Mouse (Mus musculus) forebrain, embryonic 15.5 days (tissue): ENCODE results near the gene Lrrc8b. TPM values are rescaled to one million over a fixed set of nuclear protein-coding genes. Genes with fewer than 3 reads are reported as not detected.

Source experiments
- ATAC-seq: fragments of 200-750 bp; cut with Nextera tagmentation; replicated peaks from 2 replicates; pipeline ENCODE4 v1.8.0; 2017; ENCODE audit warnings: mild to moderate bottlenecking, moderate TSS enrichment, moderate library complexity
- H3K27ac ChIP-seq: fragments of 300-500 bp; sonication (generic); replicated peaks from 2 replicates; pipeline ENCODE4 v1.5.1; 2015; ENCODE audit warnings: mild to moderate bottlenecking, inconsistent platforms
- H3K27me3 ChIP-seq: fragments of 300-500 bp; sonication (generic); 2 replicates; pipeline ENCODE4 v1.6.1; 2015; ENCODE audit warnings: inconsistent platforms
- H3K36me3 ChIP-seq: fragments of 300-500 bp; sonication (generic); 2 replicates; pipeline ENCODE4 v1.6.1; 2015; ENCODE audit warnings: mild to moderate bottlenecking, inconsistent platforms
- H3K4me1 ChIP-seq: fragments of 300-500 bp; sonication (generic); 2 replicates; pipeline ENCODE4 v1.6.1; 2015; ENCODE audit warnings: inconsistent platforms
- H3K4me2 ChIP-seq: fragments of 300-500 bp; sonication (generic); replicated peaks from 2 replicates; pipeline ENCODE4 v1.6.1; 2015; ENCODE audit warnings: mild to moderate bottlenecking, inconsistent platforms
- H3K4me3 ChIP-seq: fragments of 300-500 bp; sonication (generic); 2 replicates; pipeline ENCODE4 v1.5.1; 2015; ENCODE audit warnings: mild to moderate bottlenecking, inconsistent platforms
- H3K9ac ChIP-seq: fragments of 300-500 bp; sonication (generic); replicated peaks from 2 replicates; pipeline ENCODE4 v1.6.1; 2015; ENCODE audit warnings: mild to moderate bottlenecking, inconsistent platforms
- H3K9me3 ChIP-seq: fragments of 300-500 bp; sonication (generic); 2 replicates; pipeline ENCODE4 v1.6.1; 2016; ENCODE audit warnings: inconsistent platforms
- WGBS: fragments of 180-500 bp; shearing (Covaris S2); methylation state at CpG from one replicate; pipeline ENCODE4 v1.1.7; 2015; ENCODE audit warnings: mixed read lengths; 5-methylcytosine and 5-hydroxymethylcytosine counted together
- polyA plus RNA-seq: library from polyadenylated mRNA; unstranded; fragments of >200 nt; fragmentation: Nextera tagmentation; extraction: Ambion mirVana; gene quantifications from 2 replicates; pipeline ENCODE4 v1.2.1, GENCODE M21; 2015

Gene Lrrc8b
- polyA plus RNA-seq, 1 experiment from 2014 or later: 16.0 TPM

DNA sequence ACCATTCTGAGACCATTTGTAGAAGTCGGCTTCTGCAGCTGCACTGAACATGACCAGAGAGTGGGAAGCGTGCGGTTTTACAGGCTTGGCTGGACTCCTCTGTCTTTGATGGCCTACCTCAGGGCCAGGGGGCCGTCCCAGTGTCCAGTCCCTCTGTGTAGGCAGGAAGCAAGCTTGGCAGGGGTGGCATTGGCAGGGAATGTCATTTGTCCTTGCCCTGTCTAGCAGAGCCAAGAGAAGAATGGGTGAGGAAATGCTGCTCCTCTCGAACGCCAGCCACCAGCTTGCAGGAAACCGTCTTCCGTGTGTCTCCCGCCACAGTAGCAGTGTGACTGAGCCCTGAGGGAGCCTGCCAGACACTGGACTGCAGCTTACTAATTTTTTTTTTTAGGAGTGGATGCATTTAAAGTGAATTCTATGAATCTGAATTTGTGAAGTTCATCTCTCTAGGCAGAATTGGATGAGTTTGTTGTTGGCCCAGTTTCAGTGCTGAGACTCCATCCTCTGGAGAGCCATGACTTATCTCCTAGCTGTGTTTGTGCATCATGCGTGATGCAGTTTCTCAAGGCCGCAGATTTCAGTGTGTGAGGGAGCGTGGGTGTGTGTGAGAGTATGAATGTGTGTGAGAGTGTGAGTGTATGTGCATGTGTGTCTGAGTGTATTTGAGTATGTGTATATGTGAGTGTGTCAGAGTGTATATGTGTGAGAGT, 12.8 kb downstream of the Lrrc8b start:
- Histone ChIP-seq H3K27me3 (no peaks in the 10 kb centered on the region), H3K36me3 (peaks cover 8% of the 10 kb centered on the region; the same call in 1 of the 2 replicates), H3K4me2 (no peak overlapping the region), H3K4me3 (no peak overlapping the region), H3K27ac (no peak overlapping the region), H3K4me1 (no peaks in the 10 kb centered on the region), H3K9me3 (peaks cover 4% of the 10 kb centered on the region; the same call in 1 of the 2 replicates), H3K9ac (no peak overlapping the region)
- no peak for ATAC-seq
- 78% methylated on average over 12 of the region's 12 CpGs for WGBS

DNA sequence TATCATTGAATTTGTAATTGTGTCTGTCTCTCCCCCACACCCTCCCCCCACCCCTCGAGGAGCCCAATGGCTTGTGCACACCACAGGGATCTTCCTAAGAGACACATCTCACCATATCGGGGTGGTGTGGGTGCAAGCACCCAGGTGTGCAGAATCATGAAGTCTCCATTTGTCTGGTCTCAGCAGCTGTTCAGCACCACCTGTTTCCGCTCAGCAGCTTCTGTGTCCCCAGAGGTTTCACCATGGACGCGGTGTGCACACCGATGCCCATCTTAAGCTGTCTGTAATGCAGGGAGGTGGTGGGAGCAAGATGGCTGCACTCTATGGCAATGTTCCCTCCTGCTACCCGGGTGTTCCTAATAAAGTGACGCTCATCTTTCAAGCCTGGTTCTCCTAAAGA, 14.6 kb downstream of the Lrrc8b start:
- Histone ChIP-seq H3K36me3 (peaks cover 3% of the 10 kb centered on the region; the same call in 1 of the 2 replicates), H3K4me1 (no peaks in the 10 kb centered on the region), H3K27ac (no peak overlapping the region), H3K9ac (no peak overlapping the region), H3K9me3 (no peaks in the 10 kb centered on the region), H3K4me2 (no peak overlapping the region), H3K27me3 (no peaks in the 10 kb centered on the region), H3K4me3 (no peak overlapping the region)
- ATAC-seq: no peak
- WGBS: 93% methylated on average over 8 of the region's 8 CpGs

DNA sequence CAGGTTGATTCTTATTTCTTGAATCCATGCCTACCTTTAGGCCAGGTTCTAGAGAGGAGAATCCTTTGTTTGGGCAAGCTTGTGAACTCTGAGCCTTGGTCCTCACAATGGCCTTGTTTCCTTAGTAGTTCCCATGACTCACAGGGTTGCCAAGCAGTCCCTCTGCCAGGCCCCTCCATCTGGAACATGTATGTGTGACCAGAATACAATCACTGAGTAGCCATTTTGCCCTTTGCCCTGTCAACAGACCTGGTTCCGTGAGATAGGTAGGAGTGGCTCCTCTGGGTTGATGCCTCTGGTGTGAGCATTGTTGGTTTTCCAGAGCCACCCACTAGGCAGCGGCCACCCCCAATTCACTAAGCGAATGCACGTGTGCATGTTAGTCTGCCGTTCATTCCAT, 24.0 kb downstream of the Lrrc8b start:
- no peaks in the 10 kb centered on the region for H3K27me3 ChIP-seq
- no peak overlapping the region for H3K9ac ChIP-seq
- no peaks in the 10 kb centered on the region for H3K9me3 ChIP-seq
- H3K27ac ChIP-seq: no peak overlapping the region
- no peak for ATAC-seq
- no peak overlapping the region for H3K4me3 ChIP-seq
- H3K36me3 ChIP-seq: no peaks in the 10 kb centered on the region
- WGBS: 86% methylated on average over 5 of the region's 5 CpGs
- H3K4me1 ChIP-seq: no peaks in the 10 kb centered on the region
- no peak overlapping the region for H3K4me2 ChIP-seq

DNA sequence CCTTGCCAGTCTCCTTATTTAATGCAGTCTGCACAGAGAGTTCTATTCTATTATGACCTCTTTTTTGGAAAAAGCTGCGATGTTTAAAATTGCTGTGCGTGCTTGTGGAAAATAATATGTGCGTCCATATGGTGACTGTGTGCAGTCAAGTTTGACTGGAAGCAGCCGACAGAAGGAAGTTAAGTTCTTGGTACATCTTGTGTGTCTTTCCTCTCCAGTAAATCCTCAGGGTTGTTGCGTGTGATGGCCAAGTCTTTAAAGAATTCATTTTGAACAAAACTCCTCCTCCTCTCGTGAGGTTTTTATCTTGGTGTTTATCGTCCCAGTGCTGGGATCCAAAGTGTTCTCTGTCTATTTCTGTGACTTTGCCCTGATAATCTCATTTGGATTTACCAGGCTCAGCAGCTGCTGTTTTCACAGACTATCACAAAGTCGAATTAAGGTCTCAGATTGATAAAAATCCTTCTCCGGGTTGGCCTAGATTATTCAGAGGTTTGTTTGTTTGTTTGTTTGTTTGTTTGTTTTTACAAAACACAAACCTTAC, 25.5 kb downstream of the Lrrc8b start:
- WGBS: 78% methylated on average over 9 of the region's 9 CpGs
- H3K4me3 ChIP-seq: no peak overlapping the region
- H3K9ac ChIP-seq: no peak overlapping the region
- no peaks in the 10 kb centered on the region for H3K9me3 ChIP-seq
- no peak overlapping the region for H3K4me2 ChIP-seq
- H3K36me3 ChIP-seq: no peaks in the 10 kb centered on the region
- no peaks in the 10 kb centered on the region for H3K27me3 ChIP-seq
- ATAC-seq: no peak
- no peaks in the 10 kb centered on the region for H3K4me1 ChIP-seq
- H3K27ac ChIP-seq: no peak overlapping the region

DNA sequence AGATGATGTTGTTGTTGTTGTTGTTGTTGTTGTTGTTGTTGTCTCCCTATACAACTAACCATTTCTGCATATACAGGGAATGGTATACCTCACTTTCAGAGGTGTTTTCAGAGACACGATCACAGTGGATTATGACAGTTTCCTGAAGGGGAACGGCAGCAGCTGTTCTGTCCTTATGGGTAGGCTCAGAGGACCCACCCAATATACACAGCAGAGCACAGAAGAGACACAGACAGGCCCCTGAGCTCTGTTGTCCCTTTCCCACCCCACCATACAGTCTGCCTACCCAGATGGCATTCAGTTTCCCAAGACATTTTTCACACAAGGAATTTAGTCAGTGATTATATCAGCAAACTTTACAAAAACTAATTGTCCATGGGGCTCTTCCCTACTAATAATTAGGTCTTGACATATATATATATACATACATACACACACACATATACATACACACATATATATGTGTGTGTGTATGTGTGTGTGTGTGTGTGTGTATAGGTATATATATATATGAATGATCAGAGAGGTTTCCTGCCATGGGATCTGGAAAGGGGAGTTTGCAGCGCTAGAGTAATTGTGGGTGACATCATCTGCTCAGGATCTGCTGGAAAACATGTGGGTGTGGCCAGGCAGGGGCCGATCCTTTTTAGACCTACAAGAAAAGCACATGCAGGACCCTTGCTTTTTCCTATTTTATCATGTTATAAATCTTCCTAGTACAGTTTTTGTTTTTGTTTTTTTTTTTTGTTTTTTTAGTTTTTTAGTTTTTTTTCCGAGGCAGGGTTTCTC, 26.8 kb downstream of the Lrrc8b start:
- H3K4me2 ChIP-seq: no peak overlapping the region
- H3K27ac ChIP-seq: no peak overlapping the region
- ATAC-seq: no peak
- WGBS: 81% methylated on average over 5 of the region's 5 CpGs
- H3K36me3 ChIP-seq: no peaks in the 10 kb centered on the region
- no peaks in the 10 kb centered on the region for H3K27me3 ChIP-seq
- no peaks in the 10 kb centered on the region for H3K4me1 ChIP-seq
- no peaks in the 10 kb centered on the region for H3K9me3 ChIP-seq
- no peak overlapping the region for H3K4me3 ChIP-seq
- H3K9ac ChIP-seq: no peak overlapping the region

DNA sequence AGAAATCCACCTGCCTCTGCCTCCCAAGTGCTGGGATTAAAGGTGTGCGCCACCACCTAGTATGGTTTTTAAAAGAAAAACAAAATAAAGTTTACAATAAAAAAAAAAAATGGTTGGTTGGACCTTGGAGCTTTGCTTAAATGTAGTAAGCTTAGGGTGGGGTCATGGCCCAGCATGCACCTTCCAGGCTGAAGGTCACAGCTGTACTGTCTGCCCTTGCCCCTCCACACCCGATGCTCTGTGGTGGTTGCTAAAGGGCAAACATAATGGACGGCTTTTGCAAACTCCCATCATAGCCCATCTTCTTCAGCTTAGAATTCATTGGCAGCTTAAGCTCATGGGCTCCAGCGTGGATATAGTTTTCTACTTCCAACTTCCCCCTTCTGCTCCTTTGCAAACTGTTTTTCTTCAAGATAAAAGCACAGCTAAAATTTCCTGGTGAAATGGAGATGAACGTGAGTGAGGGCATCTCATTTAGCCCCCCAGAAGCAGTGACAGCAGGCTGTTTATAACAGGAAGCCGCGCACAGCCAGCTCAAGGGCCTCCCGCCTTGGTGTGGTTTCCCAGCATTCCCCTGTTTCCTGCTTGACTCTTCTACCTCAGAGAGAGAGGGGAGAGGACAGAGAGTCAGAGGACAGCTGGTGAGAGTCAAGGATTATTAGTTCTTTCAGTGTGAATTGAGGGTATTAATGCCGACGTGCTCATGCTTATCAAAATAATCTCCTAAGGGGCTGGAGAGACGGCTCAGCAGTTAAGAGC, 27.7 kb downstream of the Lrrc8b start:
- no peaks in the 10 kb centered on the region for H3K27me3 ChIP-seq
- H3K4me3 ChIP-seq: no peak overlapping the region
- H3K36me3 ChIP-seq: no peaks in the 10 kb centered on the region
- H3K4me1 ChIP-seq: no peaks in the 10 kb centered on the region
- H3K4me2 ChIP-seq: no peak overlapping the region
- H3K9ac ChIP-seq: no peak overlapping the region
- ATAC-seq: no peak
- no peak overlapping the region for H3K27ac ChIP-seq
- H3K9me3 ChIP-seq: no peaks in the 10 kb centered on the region
- 83% methylated on average over 11 of the region's 11 CpGs for WGBS

DNA sequence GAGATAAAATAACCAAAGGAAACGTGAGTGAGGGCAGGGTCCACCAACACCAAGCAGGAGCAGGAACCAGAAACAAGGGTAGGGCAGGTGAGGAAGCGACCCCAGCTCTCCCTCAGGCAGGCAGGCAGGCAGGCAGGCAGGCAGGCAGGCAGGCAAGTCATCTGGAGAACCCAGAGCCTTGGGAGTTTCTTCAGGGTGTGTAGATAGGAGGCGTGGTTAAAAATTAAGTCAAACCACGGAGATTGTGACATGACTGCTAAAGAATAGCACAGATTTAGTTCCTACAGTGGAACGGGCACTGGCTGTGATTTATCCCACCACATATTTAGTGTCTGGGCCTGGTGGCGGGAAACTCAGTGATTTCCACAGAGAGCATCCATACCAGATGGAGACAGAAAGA, 30.1 kb downstream of the Lrrc8b start:
- Histone ChIP-seq H3K4me1 (no peaks in the 10 kb centered on the region), H3K9ac (no peak overlapping the region), H3K27me3 (no peaks in the 10 kb centered on the region), H3K4me2 (no peak overlapping the region), H3K9me3 (no peaks in the 10 kb centered on the region), H3K27ac (no peak overlapping the region), H3K36me3 (no peaks in the 10 kb centered on the region), H3K4me3 (no peak overlapping the region)
- no peak for ATAC-seq
- WGBS: 84% methylated on average over 6 of the region's 6 CpGs

DNA sequence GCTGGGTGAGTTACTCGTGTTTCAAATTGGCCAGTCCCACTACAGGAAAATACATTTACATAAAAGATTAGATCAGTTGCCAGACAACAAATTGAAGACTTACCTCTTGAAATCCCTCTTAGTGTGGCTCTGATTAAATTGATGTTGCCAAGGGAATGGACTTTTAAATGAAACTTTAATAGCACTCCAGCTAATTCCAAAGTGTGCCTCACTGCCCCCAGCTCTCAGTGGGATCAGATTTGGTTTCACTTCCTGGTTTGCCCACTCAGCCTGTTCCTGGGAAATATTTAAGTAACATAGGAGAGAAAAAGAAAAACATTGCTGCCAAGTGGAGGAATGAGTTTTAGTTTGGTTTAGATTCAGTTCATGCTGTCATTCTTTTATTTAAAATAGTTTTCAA, 38.5 kb downstream of the Lrrc8b start:
- ATAC-seq: no peak
- Histone ChIP-seq H3K4me3 (no peak overlapping the region), H3K27ac (no peak overlapping the region), H3K9me3 (no peaks in the 10 kb centered on the region), H3K4me1 (no peaks in the 10 kb centered on the region), H3K4me2 (no peak overlapping the region), H3K27me3 (no peaks in the 10 kb centered on the region), H3K36me3 (no peaks in the 10 kb centered on the region), H3K9ac (no peak overlapping the region)
- WGBS: 15% methylated on average over 1 of the region's 1 CpGs

DNA sequence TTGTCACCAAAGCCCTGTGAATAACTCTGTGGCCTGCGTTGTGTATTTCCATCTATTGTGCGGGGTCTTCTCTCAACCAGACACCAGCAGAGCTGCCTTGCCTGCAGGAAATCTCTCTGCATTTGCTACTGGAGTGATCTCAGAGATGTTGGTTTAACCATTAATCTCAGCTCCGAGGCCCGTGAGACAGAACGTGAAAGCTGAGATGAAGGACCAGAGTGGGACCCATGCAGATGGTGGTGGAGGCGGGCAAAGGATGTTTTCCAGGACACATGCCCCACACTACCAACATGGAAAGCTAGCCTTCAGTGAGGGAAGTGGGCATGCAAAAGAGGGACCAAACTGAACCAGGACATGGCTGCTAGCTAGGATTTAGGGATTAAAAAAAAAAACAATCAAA, 43.5 kb downstream of the Lrrc8b start:
- Histone ChIP-seq H3K4me2 (no peak overlapping the region), H3K36me3 (no peaks in the 10 kb centered on the region), H3K9ac (no peak overlapping the region), H3K9me3 (no peaks in the 10 kb centered on the region), H3K4me3 (no peak overlapping the region), H3K4me1 (no peaks in the 10 kb centered on the region), H3K27ac (no peak overlapping the region), H3K27me3 (no peaks in the 10 kb centered on the region)
- no peak for ATAC-seq
- 88% methylated on average over 6 of the region's 6 CpGs for WGBS

DNA sequence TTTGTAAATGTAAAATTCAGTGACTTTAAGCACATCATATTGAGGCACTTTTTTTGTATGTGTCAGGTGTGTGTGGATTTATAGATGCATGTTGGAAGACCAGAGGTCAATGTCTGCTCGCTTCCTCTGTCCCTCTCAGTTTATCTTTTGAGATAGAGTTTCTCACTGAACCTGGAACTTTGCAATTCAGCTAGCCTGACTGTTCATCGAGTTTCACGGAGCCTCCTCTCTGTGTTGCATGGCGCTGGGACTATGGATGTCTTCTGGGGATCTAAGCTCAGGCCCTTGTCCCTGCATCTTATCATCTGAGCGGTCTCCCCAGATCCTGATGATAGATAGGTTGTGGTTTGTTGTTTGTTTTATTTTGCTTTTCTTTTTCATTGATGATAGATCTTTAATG, 45.0 kb downstream of the Lrrc8b start:
- 92% methylated on average over 5 of the region's 5 CpGs for WGBS
- Histone ChIP-seq H3K9ac (no peak overlapping the region), H3K4me2 (no peak overlapping the region), H3K27me3 (no peaks in the 10 kb centered on the region), H3K27ac (no peak overlapping the region), H3K4me3 (no peak overlapping the region), H3K36me3 (no peaks in the 10 kb centered on the region), H3K9me3 (no peaks in the 10 kb centered on the region), H3K4me1 (no peaks in the 10 kb centered on the region)
- no peak for ATAC-seq

DNA sequence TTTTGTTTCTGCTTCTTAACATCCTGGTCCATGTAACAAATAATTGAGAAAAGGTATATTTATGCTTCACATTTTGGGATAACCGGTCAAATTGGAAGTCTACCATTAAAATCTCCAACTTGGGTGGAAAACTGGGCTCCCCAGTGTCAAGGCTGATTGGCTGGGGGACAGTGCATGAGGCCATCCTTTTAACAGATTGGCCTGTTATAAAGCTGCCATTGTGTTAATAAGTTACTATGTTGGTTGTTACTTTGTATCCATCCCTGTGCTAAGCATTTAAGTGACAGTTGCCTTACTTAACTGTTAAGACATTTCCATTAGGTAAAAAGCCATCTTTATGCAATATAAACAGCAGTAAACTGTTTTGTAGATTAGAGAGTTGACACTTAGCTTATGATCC, 45.5 kb downstream of the Lrrc8b start:
- 98% methylated on average over 1 of the region's 1 CpGs for WGBS
- Histone ChIP-seq H3K4me1 (no peaks in the 10 kb centered on the region), H3K9me3 (no peaks in the 10 kb centered on the region), H3K27ac (no peak overlapping the region), H3K27me3 (no peaks in the 10 kb centered on the region), H3K4me2 (no peak overlapping the region), H3K9ac (no peak overlapping the region), H3K4me3 (no peak overlapping the region), H3K36me3 (no peaks in the 10 kb centered on the region)
- ATAC-seq: no peak

DNA sequence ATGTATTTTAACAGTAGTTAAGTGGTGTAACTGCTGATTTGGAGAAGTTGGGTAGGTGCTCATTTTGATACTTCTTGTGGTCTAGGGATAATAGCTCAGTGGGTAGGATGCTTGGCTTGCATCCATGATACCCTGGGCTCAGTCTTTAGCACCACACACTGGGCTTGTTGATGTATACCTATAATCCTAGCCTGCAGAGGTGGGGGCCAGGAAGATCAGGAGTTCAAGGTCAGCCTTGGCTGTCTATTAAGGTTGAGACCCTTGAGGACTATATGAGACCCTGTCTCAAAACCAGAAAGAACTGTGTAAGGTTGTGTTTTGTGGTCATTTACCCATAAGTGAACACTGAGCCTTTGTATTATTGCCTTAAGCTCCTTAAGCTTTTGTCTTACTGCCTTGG, 49.1 kb downstream of the Lrrc8b start:
- ATAC-seq: no peak
- Histone ChIP-seq H3K9ac (no peak overlapping the region), H3K9me3 (no peaks in the 10 kb centered on the region), H3K27ac (no peak overlapping the region), H3K27me3 (no peaks in the 10 kb centered on the region), H3K4me2 (no peak overlapping the region), H3K4me3 (no peak overlapping the region), H3K4me1 (no peaks in the 10 kb centered on the region), H3K36me3 (no peaks in the 10 kb centered on the region)
